Mouse (Mus musculus): ENCODE data around the gene Gabrg3. TPM values are rescaled to one million over a fixed set of nuclear protein-coding genes. Genes with fewer than 3 reads are reported as not detected.

The Gabrg3 gene
- polyA plus RNA-seq, 1 experiment from 2014 or later = 0.12 TPM

DNA sequence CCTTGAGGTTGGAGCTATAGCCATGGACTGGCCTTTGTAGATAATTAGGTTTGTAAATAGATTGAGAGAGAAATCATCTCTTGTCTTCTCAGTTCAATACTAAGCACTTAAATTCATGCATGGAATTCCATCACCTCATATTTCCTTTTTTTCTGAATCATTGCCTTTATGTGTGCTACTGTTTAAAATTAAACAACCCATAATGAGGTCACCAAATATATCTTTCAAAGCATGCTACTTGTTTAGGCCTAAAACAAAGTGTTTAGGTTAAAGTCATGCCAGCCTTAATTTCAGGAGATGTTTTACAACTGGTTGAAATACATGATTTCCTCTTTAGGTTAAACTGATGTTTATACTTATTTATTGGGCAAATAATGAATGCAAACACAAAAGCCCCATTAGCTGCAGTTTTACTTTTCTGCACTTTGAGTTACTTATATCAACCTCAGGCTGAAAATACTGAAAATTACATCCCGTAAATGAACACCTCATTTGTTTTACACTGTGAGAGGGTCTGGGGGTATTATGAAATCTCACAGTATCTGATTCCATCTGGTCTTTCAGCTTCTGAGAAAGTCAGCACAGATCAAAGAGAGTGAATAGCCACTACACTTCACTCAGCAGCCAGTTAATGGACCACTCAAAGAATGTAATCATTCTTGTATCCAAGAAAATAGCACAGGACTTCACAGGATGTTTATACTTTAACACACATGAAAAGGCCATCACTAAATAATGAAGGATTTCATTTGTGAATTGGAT lies 519.5 kb downstream of the Gabrg3 start:
- no peak overlapping the region for H3K9ac ChIP-seq
- H3K9me3 ChIP-seq (replicated peaks) = no peaks in the 10 kb centered on the region
- H3K36me3 ChIP-seq (replicated peaks) = no peaks in the 10 kb centered on the region
- H3K4me1 ChIP-seq (replicated peaks) = no peaks in the 10 kb centered on the region
- H3K27me3 ChIP-seq = no peaks in the 10 kb centered on the region
- no peak overlapping the region for H3K4me3 ChIP-seq (replicated peaks)
- H3K27ac ChIP-seq (replicated peaks) = no peak overlapping the region
- H3K4me2 ChIP-seq = no peak overlapping the region
- ATAC-seq (ENCODE audit: insufficient read depth) = no peak
- 63% methylated on average over 1 of the region's 1 CpGs for WGBS (ENCODE audit: insufficient replicate concordance)

DNA sequence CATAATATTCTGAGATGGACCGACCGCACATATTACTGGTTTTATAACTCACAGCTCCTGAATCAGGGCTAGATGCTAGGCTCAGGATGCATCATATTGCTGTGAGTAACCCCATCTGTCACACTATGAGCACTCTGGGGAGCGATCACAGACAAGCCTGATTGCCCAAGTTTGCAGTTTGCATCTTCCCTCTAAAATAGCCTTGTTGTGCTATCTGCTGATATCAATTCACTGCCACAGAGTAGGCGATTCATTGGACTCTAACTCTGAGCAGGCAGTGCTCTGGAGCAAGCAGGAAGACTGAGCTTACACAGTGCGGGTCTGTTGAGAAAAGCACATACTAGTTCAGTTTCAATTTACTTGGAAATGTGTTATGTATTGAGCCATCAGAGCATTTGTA lies 543.4 kb downstream of the Gabrg3 start:
- no peaks in the 10 kb centered on the region for H3K9me3 ChIP-seq (replicated peaks)
- H3K27me3 ChIP-seq = no peaks in the 10 kb centered on the region
- H3K4me2 ChIP-seq = no peak overlapping the region
- 67% methylated on average over 5 of the region's 5 CpGs for WGBS (ENCODE audit: insufficient replicate concordance)
- H3K4me1 ChIP-seq (replicated peaks) = no peaks in the 10 kb centered on the region
- H3K27ac ChIP-seq (replicated peaks) = no peak overlapping the region
- H3K9ac ChIP-seq = no peak overlapping the region
- ATAC-seq (ENCODE audit: insufficient read depth) = no peak
- H3K36me3 ChIP-seq (replicated peaks) = no peaks in the 10 kb centered on the region
- no peak overlapping the region for H3K4me3 ChIP-seq (replicated peaks)

DNA sequence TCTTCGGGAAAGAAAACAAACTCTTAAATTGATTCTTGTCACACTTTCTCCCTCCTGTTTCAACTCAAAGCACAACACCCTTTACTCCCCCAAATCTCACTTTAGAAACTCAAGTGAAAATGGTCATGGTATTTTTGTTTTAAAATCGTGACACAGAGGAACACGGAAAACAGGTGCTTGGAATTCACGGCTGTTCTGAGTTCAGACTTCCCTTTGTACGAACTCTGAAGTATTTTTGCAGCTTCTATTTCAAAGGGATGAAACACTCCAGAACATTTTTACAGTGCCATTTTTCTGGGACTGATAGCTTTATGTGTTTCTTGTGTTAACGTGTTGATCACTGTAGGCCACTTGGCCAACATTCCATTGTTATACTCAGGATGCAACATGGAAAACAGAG lies 561.5 kb downstream of the Gabrg3 start:
- no peaks in the 10 kb centered on the region for H3K9me3 ChIP-seq (replicated peaks)
- no peak overlapping the region for H3K4me3 ChIP-seq (replicated peaks)
- WGBS (ENCODE audit: insufficient replicate concordance) = 59% methylated on average over 6 of the region's 6 CpGs
- no peak overlapping the region for H3K9ac ChIP-seq
- H3K27ac ChIP-seq (replicated peaks) = no peak overlapping the region
- H3K4me2 ChIP-seq = no peak overlapping the region
- no peaks in the 10 kb centered on the region for H3K36me3 ChIP-seq (replicated peaks)
- H3K4me1 ChIP-seq (replicated peaks) = no peaks in the 10 kb centered on the region
- no peaks in the 10 kb centered on the region for H3K27me3 ChIP-seq
- ATAC-seq (ENCODE audit: insufficient read depth) = no peak

DNA sequence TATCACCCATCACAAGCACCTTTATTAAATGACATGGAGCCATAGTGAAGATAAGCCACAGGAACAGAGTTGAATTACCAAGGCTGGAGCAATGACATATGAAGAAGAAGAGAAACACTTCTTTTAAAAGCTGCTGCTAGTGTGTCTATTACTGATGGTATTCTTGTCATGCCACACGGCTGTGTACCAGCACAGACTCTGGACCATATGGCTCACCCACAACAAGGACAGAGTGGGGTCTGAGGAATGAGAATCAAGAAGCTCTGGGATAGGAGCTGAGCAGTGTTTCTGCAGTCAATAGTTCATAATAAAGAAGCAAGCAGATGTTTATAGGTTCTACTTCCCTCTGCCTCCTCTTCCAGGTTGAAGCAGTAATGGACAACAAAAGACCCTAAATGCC lies 585.1 kb downstream of the Gabrg3 start:
- Histone ChIP-seq H3K27me3 (no peaks in the 10 kb centered on the region), H3K9me3 (replicated peaks) (no peaks in the 10 kb centered on the region), H3K4me2 (no peak overlapping the region), H3K36me3 (replicated peaks) (no peaks in the 10 kb centered on the region), H3K4me1 (replicated peaks) (no peaks in the 10 kb centered on the region), H3K9ac (no peak overlapping the region), H3K4me3 (replicated peaks) (no peak overlapping the region), H3K27ac (replicated peaks) (no peak overlapping the region)
- no peak for ATAC-seq (ENCODE audit: insufficient read depth)
- WGBS (ENCODE audit: insufficient replicate concordance) = 62% methylated on average over 1 of the region's 1 CpGs

DNA sequence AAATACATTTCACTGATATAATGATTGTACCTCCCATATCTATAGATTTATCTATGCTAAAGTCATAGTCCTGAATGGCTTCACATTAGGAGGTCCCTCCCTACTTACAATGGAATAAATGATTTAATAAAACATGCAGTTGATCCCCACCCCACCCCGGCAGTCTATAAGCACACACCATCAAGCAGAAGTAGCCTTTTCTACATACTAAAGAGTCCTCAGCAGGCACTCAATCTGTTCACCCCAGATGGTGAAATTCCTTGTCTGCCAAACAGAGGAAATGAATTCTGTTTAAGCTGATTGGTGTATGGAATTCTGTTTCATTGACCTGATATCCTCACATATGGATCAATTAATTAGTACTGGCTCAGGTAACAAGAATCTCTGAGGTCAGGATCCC lies 607.9 kb downstream of the Gabrg3 start:
- H3K9ac ChIP-seq = no peak overlapping the region
- no peak overlapping the region for H3K4me3 ChIP-seq (replicated peaks)
- ATAC-seq (ENCODE audit: insufficient read depth) = no peak
- H3K27ac ChIP-seq (replicated peaks) = no peak overlapping the region
- no peak overlapping the region for H3K4me2 ChIP-seq
- H3K9me3 ChIP-seq (replicated peaks) = no peaks in the 10 kb centered on the region
- 56% methylated on average over 1 of the region's 1 CpGs for WGBS (ENCODE audit: insufficient replicate concordance)
- no peaks in the 10 kb centered on the region for H3K4me1 ChIP-seq (replicated peaks)
- H3K27me3 ChIP-seq = no peaks in the 10 kb centered on the region
- H3K36me3 ChIP-seq (replicated peaks) = no peaks in the 10 kb centered on the region

DNA sequence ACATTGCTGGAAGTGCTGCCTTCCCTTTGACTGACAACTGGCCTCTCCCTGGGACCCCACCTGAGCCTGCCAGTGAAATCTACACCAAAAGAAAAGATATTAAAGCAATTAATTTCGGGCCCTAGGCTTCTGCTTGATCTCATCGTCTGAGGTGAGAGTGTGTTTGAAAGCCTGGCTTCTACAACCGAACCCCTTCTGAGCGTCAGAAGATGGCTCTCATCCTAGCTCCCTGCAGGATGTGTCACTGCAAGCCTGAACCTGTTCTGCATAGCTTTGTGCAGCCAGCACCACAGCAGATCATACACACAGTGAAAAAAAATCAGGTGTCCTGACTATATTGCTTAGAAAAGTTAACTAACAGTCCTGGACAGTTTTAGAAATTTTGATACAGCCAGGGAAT lies 618.8 kb downstream of the Gabrg3 start:
- Histone ChIP-seq H3K4me1 (replicated peaks) (no peaks in the 10 kb centered on the region), H3K4me2 (no peak overlapping the region), H3K27ac (replicated peaks) (no peak overlapping the region), H3K27me3 (no peaks in the 10 kb centered on the region), H3K9ac (no peak overlapping the region), H3K36me3 (replicated peaks) (no peaks in the 10 kb centered on the region), H3K4me3 (replicated peaks) (no peak overlapping the region), H3K9me3 (replicated peaks) (no peaks in the 10 kb centered on the region)
- no peak for ATAC-seq (ENCODE audit: insufficient read depth)
- 53% methylated on average over 4 of the region's 4 CpGs for WGBS (ENCODE audit: insufficient replicate concordance)

DNA sequence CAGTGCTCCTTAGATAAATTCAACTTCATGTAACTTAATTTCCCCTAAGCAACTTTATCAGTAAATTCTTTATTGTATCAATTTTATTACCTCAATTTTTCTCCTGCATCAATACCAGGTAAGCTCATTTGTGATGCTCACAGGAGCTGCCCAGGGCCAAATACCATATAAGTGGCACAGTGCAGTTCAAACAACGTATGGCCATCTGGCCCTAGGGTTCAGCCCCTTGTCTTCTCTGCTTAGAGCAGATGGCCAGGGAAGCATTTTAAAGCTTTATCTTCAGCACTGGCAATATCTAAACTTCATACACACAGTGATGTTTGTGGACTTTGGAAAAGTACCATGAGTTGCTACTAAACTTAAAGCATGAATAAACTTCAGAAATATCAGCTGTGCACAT lies 619.2 kb downstream of the Gabrg3 start:
- H3K4me3 ChIP-seq (replicated peaks) = no peak overlapping the region
- no peaks in the 10 kb centered on the region for H3K9me3 ChIP-seq (replicated peaks)
- WGBS (ENCODE audit: insufficient replicate concordance) = 56% methylated on average over 1 of the region's 1 CpGs
- H3K27me3 ChIP-seq = no peaks in the 10 kb centered on the region
- ATAC-seq (ENCODE audit: insufficient read depth) = no peak
- H3K9ac ChIP-seq = no peak overlapping the region
- H3K27ac ChIP-seq (replicated peaks) = no peak overlapping the region
- no peaks in the 10 kb centered on the region for H3K4me1 ChIP-seq (replicated peaks)
- no peaks in the 10 kb centered on the region for H3K36me3 ChIP-seq (replicated peaks)
- no peak overlapping the region for H3K4me2 ChIP-seq

DNA sequence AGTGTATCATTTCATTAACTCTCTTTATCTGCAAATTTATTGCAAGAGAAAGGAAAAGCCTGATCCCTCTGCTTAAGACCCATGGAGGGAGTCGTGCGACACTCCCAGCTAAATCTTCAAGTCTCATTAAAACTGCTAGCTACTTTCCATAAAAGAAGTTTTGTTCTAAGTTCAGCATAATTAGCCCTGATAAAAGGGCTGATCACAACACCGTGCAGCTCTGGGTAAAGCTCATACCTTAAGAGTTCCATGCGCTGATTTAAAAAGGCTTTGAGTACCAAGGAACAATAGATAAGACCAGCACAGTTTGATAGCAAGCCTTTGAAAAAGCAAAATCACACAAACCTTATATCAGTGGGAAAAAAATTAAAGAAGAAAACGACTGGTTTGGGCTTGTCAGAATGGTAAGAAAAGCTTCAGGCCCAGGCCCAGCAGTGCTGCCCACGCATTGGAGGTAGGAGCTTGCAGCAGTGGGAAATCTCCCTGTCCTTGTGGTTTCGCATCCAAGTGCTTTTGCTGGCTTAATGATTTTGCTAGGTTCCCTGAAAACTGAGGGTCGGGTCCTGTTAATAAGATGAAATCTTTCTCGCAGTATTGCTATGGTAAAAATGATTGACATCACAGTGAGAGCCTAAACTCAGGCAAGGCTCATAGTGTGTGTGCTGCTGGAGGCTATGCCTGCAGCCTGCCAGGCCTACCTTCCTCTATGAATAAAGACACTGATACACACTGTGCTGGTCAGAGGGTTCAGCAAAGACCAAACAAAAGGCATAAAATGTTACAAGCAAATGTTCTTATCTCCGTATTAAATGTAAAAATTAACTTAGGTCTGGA lies 621.2 kb downstream of the Gabrg3 start:
- 58% methylated on average over 10 of the region's 10 CpGs for WGBS (ENCODE audit: insufficient replicate concordance)
- Histone ChIP-seq H3K9me3 (replicated peaks) (no peaks in the 10 kb centered on the region), H3K9ac (no peak overlapping the region), H3K4me1 (replicated peaks) (no peaks in the 10 kb centered on the region), H3K36me3 (replicated peaks) (no peaks in the 10 kb centered on the region), H3K4me3 (replicated peaks) (no peak overlapping the region), H3K4me2 (no peak overlapping the region), H3K27me3 (no peaks in the 10 kb centered on the region), H3K27ac (replicated peaks) (no peak overlapping the region)
- no peak for ATAC-seq (ENCODE audit: insufficient read depth)

DNA sequence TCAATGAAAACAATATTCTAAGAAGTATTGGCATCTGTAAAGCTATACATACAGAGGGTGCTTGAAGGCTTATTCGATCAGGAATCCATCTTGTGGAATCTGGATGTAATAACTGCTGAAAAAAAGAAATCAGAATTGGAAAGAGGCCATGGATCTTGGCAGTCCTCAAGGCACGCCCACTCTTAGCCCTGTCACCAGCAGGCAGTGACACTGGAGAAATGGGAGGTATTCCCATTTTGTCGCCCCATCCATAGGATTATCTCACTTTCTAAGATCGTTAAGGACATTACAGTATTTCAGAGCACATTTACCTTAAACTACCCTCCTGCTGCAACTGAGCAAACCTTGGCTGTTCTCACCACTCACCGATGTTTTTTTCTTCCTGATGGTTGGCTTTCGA lies 657.8 kb downstream of the Gabrg3 start:
- no peak for ATAC-seq (ENCODE audit: insufficient read depth)
- WGBS (ENCODE audit: insufficient replicate concordance) = 64% methylated on average over 6 of the region's 6 CpGs
- no peaks in the 10 kb centered on the region for H3K4me1 ChIP-seq (replicated peaks)

More for the DNA sequence above, 657.8 kb downstream of the Gabrg3 start:
- Histone ChIP-seq H3K9me3 (replicated peaks) (no peaks in the 10 kb centered on the region), H3K9ac (no peak overlapping the region), H3K36me3 (replicated peaks) (no peaks in the 10 kb centered on the region), H3K4me3 (replicated peaks) (no peak overlapping the region), H3K27me3 (no peaks in the 10 kb centered on the region), H3K4me2 (no peak overlapping the region), H3K27ac (replicated peaks) (no peak overlapping the region)
